In the genomic region with DNA sequence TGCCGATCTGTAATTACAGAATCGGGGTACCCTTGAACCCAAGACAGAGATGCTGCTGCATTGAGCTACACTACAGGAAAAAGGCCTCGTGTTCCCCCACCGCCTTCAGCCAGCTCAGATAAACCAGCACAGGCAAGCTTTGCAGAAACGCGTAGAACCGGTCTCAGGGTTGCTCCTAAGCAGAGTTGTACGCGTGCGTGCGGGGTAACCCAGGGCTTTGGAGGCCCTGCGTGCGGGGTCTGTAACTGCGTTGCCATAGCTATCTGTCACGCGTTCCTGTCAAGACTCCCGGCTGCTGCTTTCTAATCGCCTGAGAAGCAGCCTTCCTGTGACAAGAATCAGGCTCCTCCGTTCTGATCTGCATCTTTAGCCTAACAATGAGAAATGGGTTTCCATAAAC, we compare ENCODE assay signal across 9 mouse cellular contexts.
A peak's percentile ranks its signal among the peaks of the same experiment; 100 is the strongest.
DNase-seq lines count a peak whose midpoint lies in the region; ATAC-seq and TF ChIP-seq lines count a peak whose summit lies in the region.
"Had no signal": no experiment of that assay in that cellular context is flagged by ENCODE, and none has a peak within 500 bp of the region (broad histone marks: within the 10 kb centered on the region; RNA-seq: fewer than 3 reads in every experiment).

No protein-coding gene starts in this region.

- H3K27ac ChIP-seq in heart, embryonic 12.5 days (ENCODE audit: poor library complexity, severe bottlenecking) = no peak overlapping the region
- H3K27ac ChIP-seq in MEL (ENCODE audit: control insufficient read depth, low read depth, low read length) = peak overlapping the region; percentile 2; the same call in 1 of the 2 replicates
- H3K27ac ChIP-seq in forebrain, embryonic 13.5 days = no peak overlapping the region
- H3K27ac ChIP-seq in limb, embryonic 10.5 days = peak overlapping the region; percentile 80

- no peak for TF ChIP-seq CTCF in MEL (IDR thresholded peaks at IDR 0.05 in 2 of 3, conservative IDR thresholded peaks at IDR 0.05 in 1 of 3; ENCODE audit: control insufficient read depth in 1 of 3, insufficient read depth in 1 of 3, low read depth in 2 of 3, low read length in 3 of 3, poor library complexity in 1 of 3, severe bottlenecking in 1 of 3)
- no peak for TF ChIP-seq CTCF in lung, adult 2 months (IDR thresholded peaks at IDR 0.05; ENCODE audit: insufficient read depth, low read length)

- no peak for TF ChIP-seq POLR2A in MEL (IDR thresholded peaks at IDR 0.05; ENCODE audit: control insufficient read depth in 1 of 2, insufficient read depth in 1 of 2, low read depth in 1 of 2, low read length in 2 of 2, poor library complexity in 1 of 2)
- TF ChIP-seq POLR2A in lung, adult 2 months (IDR thresholded peaks at IDR 0.05; ENCODE audit: borderline replicate concordance, extremely low read depth, low read depth, low read length) = no peak

- H3K9me3 ChIP-seq in heart, embryonic 12.5 days (replicated peaks) = no peaks in the 10 kb centered on the region
- H3K9me3 ChIP-seq in MEL (replicated peaks; ENCODE audit: insufficient read depth, low read length) = no peaks in the 10 kb centered on the region
- H3K9me3 ChIP-seq in forebrain, embryonic 13.5 days (replicated peaks) = no peaks in the 10 kb centered on the region
- H3K9me3 ChIP-seq in limb, embryonic 10.5 days (replicated peaks) = no peaks in the 10 kb centered on the region
- H3K9me3 ChIP-seq: G1E had no signal

- ATAC-seq in heart, embryonic 12.5 days (ENCODE audit: insufficient number of reproducible peaks, low FRiP score) = peak; percentile 38; the same call in 1 of the 2 replicates
- peak; percentile 72 for ATAC-seq in forebrain, embryonic 13.5 days

- no peaks in the 10 kb centered on the region for H3K36me3 ChIP-seq in heart, embryonic 12.5 days
- peaks cover 0 to 9% of the 10 kb centered on the region in 2 experiments; a peak in 2 of 4 replicates for H3K36me3 ChIP-seq in MEL (ENCODE audit: control insufficient read depth in 1 of 2, insufficient read depth in 2 of 2, low read length in 2 of 2)
- no peaks in the 10 kb centered on the region for H3K36me3 ChIP-seq in forebrain, embryonic 13.5 days (ENCODE audit: poor library complexity, severe bottlenecking)
- H3K36me3 ChIP-seq in limb, embryonic 10.5 days = no peaks in the 10 kb centered on the region
- H3K36me3 ChIP-seq: G1E had no signal

- DNase-seq in heart, adult 11 months = no peak
- peak; percentile 74 for DNase-seq in MEL (ENCODE audit: low read depth, low spot score)
- peak; percentile 65 for DNase-seq in limb, embryonic 10.5 days (ENCODE audit: low spot score)
- peak; percentile 55 for DNase-seq in neural tube, embryonic 10.5 days (ENCODE audit: extremely low spot score, low spot score)
- no peak for DNase-seq in cerebellum, postnatal 4 days (ENCODE audit: low spot score in 2 of 2)
- DNase-seq in lung, adult 2 months = no peak

- H3K4me2 ChIP-seq in heart, embryonic 12.5 days = peak overlapping the region; percentile 75
- H3K4me2 ChIP-seq in forebrain, embryonic 13.5 days = peak overlapping the region; percentile 52

- 3% methylated on average over 19 of the region's 19 CpGs for WGBS in heart, embryonic 12.5 days
- WGBS in forebrain, embryonic 13.5 days = 4% methylated on average over 19 of the region's 19 CpGs
- 5% methylated on average over 19 of the region's 19 CpGs for WGBS in limb, embryonic 10.5 days
- WGBS in lung, adult 2 months = 13% methylated on average over 19 of the region's 19 CpGs

- H3K27me3 ChIP-seq in heart, embryonic 12.5 days (replicated peaks) = 0 out of 2 replicates have a peak, but pooled peaks cover 23% of the 10 kb centered on the region
- H3K27me3 ChIP-seq in MEL (ENCODE audit: control insufficient read depth in 1 of 2, insufficient read depth in 2 of 2, low read length in 2 of 2) = peaks cover 0 to 7% of the 10 kb centered on the region in 2 experiments; a peak in 3 of 4 replicates
- H3K27me3 ChIP-seq in forebrain, embryonic 13.5 days = peaks cover 26% of the 10 kb centered on the region; the same call in 1 of the 2 replicates
- peaks cover 15% of the 10 kb centered on the region; the same call in 1 of the 2 replicates for H3K27me3 ChIP-seq in limb, embryonic 10.5 days (ENCODE audit: low read depth, poor library complexity, severe bottlenecking)

- no peaks in the 10 kb centered on the region for H3K79me2 ChIP-seq in MEL (ENCODE audit: control insufficient read depth, insufficient read depth, low read length, poor library complexity)

- peak overlapping the region; percentile 32 for H3K4me3 ChIP-seq in heart, embryonic 12.5 days
- H3K4me3 ChIP-seq in MEL (ENCODE audit: control insufficient read depth in 1 of 2, insufficient read depth in 1 of 2, low read depth in 2 of 2, low read length in 2 of 2) = peak overlapping the region; percentile 46 to 53
- H3K4me3 ChIP-seq in forebrain, embryonic 13.5 days = peak overlapping the region; percentile 16; the same call in 1 of the 2 replicates
- H3K4me3 ChIP-seq in limb, embryonic 10.5 days = peak overlapping the region; percentile 27
- no peak overlapping the region for H3K4me3 ChIP-seq in lung, adult 2 months (replicated peaks; ENCODE audit: extremely low read depth, low read depth, low read length)

- no peak for TF ChIP-seq EP300 in MEL (IDR thresholded peaks at IDR 0.05; ENCODE audit: low read depth in 1 of 2, low read length in 2 of 2)

- no peak for TF ChIP-seq RAD21 in MEL (IDR thresholded peaks at IDR 0.05; ENCODE audit: low read depth, low read length)

- H3K9ac ChIP-seq in heart, embryonic 12.5 days = peak overlapping the region; percentile 71
- H3K9ac ChIP-seq in MEL (ENCODE audit: control insufficient read depth, low read depth, low read length, poor library complexity, severe bottlenecking) = peak overlapping the region; percentile 53
- no peak overlapping the region; the same call in 1 of the 2 replicates for H3K9ac ChIP-seq in forebrain, embryonic 13.5 days

- peaks cover 4% of the 10 kb centered on the region; the same call in 1 of the 2 replicates for H3K4me1 ChIP-seq in heart, embryonic 12.5 days (replicated peaks)
- H3K4me1 ChIP-seq in MEL (ENCODE audit: control insufficient read depth in 1 of 2, insufficient read depth in 2 of 2, low read length in 2 of 2) = 0 out of 4 replicates have a peak, but pooled peaks cover 0 to 4% of the 10 kb centered on the region in 2 experiments
- H3K4me1 ChIP-seq in forebrain, embryonic 13.5 days = peaks cover 22% of the 10 kb centered on the region
- peaks cover 81% of the 10 kb centered on the region for H3K4me1 ChIP-seq in limb, embryonic 10.5 days
- no peaks in the 10 kb centered on the region for H3K4me1 ChIP-seq in lung, adult 2 months (ENCODE audit: control insufficient read depth, insufficient read depth, low read length)

TF ChIP-seq in MEL, 35 proteins besides CTCF, POLR2A, EP300 and RAD21:
- TF ChIP-seq NELFE (IDR thresholded peaks at IDR 0.05; ENCODE audit: low read depth, low read length) = no peak
- no peak for TF ChIP-seq ELF1 (IDR thresholded peaks at IDR 0.05; ENCODE audit: low read depth, low read length)
- 0 out of 2 replicates have a peak, but pooled peaks have one; percentile 12 for TF ChIP-seq MYC (IDR thresholded peaks at IDR 0.05; ENCODE audit: low read depth, low read length)
- no peak; the same call in none of the 2 replicates for TF ChIP-seq MXI1 (IDR thresholded peaks at IDR 0.05; ENCODE audit: low read depth, low read length)
- TF ChIP-seq MYB (IDR thresholded peaks at IDR 0.05; ENCODE audit: low read depth, low read length) = no peak
- TF ChIP-seq TBP (IDR thresholded peaks at IDR 0.05; ENCODE audit: low read depth, low read length) = 0 out of 2 replicates have a peak, but pooled peaks have one; percentile 33
- no peak for TF ChIP-seq ETS1 (IDR thresholded peaks at IDR 0.05; ENCODE audit: low read depth, low read length)
- no peak for TF ChIP-seq MAX (IDR thresholded peaks at IDR 0.05; ENCODE audit: low read length)
- no peak for TF ChIP-seq E2F4 (IDR thresholded peaks at IDR 0.05; ENCODE audit: borderline replicate concordance, low read depth, low read length)
- no peak for TF ChIP-seq ZNF384 (IDR thresholded peaks at IDR 0.05; ENCODE audit: low read depth, low read length)
- 0 out of 2 replicates have a peak, but pooled peaks have one; percentile 8 for TF ChIP-seq SMC3 (IDR thresholded peaks at IDR 0.05; ENCODE audit: low read depth, low read length)
- TF ChIP-seq UBTF (IDR thresholded peaks at IDR 0.05; ENCODE audit: borderline replicate concordance, insufficient read depth, low read depth, low read length) = no peak
- TF ChIP-seq ZC3H11A (IDR thresholded peaks at IDR 0.05; ENCODE audit: low read depth, low read length) = no peak
- TF ChIP-seq USF2 (IDR thresholded peaks at IDR 0.05; ENCODE audit: borderline replicate concordance in 1 of 2, insufficient read depth in 1 of 2, low read depth in 1 of 2, low read length in 2 of 2) = no peak
- no peak for TF ChIP-seq ZMIZ1 (IDR thresholded peaks at IDR 0.05; ENCODE audit: low read depth, low read length)
- TF ChIP-seq NRF1 (IDR thresholded peaks at IDR 0.05; ENCODE audit: insufficient read depth, low read depth, low read length, poor library complexity, severe bottlenecking) = peak; percentile 33; the same call in 1 of the 2 replicates
- TF ChIP-seq SIN3A (IDR thresholded peaks at IDR 0.05; ENCODE audit: low read length) = 0 out of 2 replicates have a peak, but pooled peaks have one; percentile 17

Comparison
In these comparisons a context has a peak if more than half of its experiments do, and no peak if none do; other contexts are left out.
1. H3K27ac ChIP-seq: peak in MEL (single experiment) and limb, embryonic 10.5 days (single experiment); none in heart, embryonic 12.5 days (single experiment) and forebrain, embryonic 13.5 days (single experiment).
2. DNase-seq: peak in MEL (single experiment), limb, embryonic 10.5 days (single experiment) and neural tube, embryonic 10.5 days (single experiment); none in heart, adult 11 months (single experiment), cerebellum, postnatal 4 days (0 of 2) and lung, adult 2 months (single experiment).